Mouse (Mus musculus): ENCODE data around the gene Pcyt2.

Pcyt2 gene

GRCm38 (mm10) chr11:120632559-120633519 lies 15.1 kb upstream of the Pcyt2 start:
- peak; percentile 49 for DNase-seq

DNA sequence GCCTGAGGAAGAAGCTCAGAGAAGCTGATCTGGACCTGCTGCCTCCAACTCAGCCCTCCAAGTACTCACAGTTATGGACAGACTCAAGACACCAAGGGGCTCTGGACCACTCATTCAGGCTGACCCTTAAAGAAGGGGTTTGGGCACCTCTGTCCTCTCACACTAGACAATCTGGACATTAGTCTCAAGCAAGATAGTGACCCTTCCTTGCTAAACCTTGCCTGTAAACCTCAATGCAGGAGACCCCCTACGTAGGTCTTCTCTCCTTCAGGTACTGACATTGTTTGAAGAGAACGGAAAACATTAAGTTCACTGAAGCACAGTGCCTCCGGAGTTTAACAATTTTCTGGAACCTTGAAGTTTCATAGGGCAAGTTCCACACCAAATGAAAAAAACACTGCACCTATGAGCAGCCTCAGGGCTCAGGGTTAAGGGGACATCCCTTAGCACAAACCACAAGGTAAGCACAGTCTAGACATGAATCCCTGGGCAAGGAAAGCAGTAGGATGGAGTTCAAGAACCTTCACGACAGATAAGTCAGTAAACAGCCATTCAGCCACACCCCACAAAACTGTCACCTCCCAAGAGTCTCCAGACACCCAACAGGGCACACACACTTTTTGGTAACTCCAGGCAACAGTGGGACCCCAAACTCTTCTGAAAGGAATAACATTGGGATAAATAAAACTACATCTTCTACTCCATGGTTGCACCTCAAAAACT lies 14.2 kb upstream of the Pcyt2 start:
- no peak for DNase-seq

GRCm38 (mm10) chr11:120630881-120631725 lies 13.4 kb upstream of the Pcyt2 start:
- peak; percentile 46 for DNase-seq

DNA sequence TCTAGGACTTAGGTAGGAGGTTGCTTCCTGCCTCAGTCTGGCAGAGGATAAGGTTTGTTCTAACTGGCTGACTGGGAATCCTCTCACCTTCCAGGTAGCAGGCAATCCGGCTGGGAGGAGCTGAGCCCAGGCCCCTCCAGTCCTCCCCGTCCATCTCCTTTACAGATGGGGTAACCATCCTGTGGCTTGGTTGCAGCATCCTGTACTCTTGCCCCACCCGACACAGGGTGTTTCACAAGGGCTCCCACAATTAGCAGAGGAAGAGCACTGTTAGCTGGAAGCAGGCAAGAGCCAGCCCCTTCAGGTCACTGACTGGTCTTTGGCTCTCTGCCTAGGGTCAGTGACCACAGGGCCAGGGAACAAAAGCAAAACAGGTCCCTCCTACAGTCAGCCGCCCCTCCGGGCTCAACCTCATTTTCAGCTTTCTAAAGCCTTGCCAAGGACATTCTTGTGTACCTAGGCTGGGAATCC lies 12.7 kb upstream of the Pcyt2 start:
- DNase-seq = no peak

DNA sequence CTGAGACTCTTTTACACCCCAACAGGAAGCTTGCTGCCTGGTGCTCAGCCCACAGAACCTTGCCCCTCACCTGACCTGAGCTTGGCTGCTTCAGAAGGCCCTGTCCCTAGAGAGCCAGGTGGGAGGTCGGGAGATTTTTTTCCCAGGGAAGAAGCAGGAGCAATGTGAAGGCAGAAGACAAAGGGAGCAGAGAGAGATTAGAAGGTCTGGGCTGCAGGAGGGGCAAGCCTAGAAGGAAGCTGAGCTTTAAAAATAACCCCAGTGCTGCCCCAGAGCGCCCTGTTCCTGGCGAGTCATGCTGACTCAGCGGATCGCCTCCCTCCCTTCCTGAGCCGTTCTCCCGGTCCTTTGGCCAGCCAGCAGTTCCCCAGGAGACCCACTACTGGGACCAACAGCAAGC lies 12.2 kb upstream of the Pcyt2 start:
- no peak for DNase-seq

DNA sequence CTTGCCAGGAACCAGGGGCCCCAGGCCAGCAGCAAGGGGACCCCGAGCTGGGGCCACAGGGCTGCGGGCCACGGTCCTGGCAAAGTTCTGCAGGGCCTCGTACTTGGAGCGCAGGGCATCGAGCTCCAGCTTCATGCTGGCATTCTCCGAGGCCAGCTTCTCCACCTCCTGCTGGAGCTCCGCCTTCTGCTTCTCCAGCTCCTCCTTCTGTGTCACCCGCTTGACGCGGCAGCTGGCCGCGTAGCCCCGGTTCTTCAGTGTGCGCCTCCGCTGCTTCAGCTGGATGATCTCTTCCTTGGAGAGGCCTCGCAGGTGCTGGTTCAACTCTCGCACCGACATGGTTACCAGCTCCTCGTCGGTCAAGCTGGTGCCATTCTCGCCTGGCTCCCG lies 11.6 kb upstream of the Pcyt2 start:
- DNase-seq = peak; percentile 75

DNA sequence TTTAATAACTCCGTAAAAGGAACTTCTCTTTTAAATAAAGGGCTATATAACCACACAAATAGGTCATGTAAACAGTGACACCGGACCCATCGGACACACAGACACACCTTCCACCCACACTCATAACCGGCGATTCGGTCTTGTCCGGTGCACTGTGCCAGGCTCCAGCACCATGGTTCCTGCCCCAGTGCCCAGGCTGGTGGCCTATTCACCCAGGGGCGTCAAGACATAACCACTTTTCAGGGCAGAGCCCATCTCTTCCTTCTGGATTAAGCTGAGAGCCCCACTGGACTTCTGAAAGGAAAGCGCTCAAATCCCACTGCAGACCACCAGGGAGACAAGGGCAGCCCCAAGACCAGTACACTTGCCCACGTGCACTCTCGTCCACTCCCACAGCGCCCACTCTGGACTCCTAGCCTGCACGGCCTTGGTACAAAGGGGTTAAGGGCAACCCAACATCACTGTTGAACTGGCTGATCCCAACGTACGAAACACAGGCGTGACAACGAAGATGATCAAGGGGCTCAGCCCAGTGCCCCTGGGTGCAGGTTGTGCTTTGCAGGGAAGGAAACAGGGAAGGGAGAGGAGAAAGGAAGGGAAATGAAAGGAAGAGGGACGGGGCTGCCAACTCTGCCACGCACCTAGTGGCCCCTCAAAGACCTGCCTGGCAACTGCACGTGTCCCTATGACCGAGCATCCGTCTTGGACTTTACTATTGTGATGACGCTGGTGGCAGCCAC lies 11.0 kb upstream of the Pcyt2 start:
- DNase-seq = no peak

DNA sequence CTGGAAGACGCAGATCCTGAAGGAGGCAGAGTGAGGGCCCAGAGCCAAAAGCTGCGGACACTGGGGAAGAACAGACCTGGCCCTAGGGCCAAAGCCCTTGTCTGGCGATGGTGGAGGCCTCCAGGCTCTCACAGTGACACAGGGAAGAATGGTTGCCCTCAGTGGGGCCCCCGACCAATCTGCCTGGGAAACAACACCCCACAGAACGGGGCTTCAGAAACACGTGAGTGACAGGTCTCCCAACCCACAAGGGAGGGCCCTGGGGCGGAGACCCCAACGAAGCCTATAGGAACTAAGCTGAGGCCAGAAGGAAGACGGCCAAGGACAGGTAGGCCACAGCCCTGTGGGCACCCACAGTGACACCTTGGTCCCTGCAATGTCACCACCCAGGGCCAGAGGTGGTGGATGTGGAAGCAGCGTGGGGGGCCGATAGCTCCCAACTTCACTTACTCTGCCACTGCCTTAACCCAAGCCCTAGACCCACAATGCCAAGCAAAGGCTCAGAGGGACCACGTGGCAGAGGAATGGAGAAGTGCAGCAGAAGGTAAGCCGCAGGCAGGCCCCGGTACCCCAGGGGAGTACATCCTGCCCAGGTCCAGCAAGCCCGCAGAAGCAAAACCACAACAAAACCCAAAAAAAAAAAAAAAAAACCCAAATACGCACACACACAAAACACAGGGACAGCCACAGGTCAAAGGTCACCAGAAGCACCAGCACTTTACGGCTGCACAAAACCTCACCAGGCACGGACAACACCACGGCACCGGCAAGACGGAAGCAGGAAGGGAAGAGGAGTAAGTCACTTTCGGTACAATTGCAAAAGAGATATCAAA lies 9.9 kb upstream of the Pcyt2 start:
- DNase-seq = peak; percentile 72

DNA sequence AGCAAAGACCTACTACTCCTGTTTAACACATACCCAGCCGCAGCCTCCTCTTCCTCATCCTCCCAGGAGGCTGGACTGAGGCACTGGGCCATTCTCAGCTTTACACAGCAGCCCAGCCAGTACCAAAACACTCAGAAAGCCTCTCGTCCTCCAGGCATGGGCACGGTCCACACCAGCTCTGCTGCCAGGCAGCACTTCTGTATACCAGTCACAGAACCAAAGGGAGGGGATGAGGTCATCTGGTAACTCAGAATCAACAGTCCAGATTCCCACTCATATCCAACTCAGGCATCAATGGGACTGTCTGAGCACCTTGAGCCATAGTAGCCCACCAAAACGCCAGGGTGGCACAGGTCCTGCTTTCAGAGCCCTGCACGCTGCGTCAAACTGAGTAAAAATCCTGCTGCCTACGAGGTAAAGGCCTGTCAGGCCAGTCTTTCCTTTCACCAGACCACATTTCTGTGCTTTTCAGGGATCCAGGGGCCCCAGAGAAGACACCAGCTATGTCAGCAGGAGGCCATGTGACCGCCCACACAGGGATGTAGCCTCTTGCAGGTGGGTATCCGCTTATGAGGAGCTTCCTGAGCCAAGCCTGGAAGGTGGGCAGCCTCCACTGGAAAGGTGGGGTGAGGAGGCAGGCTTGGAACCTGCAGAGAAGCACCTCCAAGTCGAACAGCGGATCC lies 9.2 kb upstream of the Pcyt2 start:
- DNase-seq = no peak

DNA sequence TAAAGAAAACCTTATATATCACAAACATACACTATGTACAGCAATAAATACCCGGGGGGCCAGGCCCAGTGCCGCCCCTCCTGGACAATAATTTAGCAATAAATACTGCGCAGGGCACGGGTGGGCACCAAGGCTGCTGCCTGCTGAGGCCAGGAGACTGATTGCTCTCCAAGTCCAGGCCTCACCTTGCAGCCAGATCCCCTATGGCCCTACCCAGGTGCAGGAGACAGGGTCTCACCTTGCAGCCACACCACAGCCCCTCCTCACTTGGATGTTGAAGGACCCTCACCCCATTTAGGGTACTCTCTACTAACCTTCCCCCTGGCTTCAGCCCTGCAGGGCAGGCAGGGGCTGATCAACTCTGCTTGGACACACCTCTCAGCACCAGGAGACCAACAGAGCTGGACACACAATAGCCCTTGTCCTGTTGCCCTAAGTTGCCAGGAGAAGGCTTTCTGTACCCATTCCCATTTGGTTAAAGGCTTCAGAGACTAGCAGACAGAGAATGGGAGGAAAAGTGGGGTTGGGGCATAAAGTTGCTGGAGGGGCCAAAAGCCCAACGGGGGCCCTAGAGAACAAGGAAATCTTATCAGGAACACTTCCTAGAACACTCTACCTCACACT lies 7.5 kb upstream of the Pcyt2 start, which contains the start of gene Sirt7:
Gene Sirt7 (minus strand): TSS at position 89 of the 624 bp plus-strand sequence.
- DNase-seq = no peak

- peak; percentile 88 for DNase-seq
Observed at GRCm38 (mm10) chr11:120624680-120625111, 7.0 kb upstream of the Pcyt2 start.

DNA sequence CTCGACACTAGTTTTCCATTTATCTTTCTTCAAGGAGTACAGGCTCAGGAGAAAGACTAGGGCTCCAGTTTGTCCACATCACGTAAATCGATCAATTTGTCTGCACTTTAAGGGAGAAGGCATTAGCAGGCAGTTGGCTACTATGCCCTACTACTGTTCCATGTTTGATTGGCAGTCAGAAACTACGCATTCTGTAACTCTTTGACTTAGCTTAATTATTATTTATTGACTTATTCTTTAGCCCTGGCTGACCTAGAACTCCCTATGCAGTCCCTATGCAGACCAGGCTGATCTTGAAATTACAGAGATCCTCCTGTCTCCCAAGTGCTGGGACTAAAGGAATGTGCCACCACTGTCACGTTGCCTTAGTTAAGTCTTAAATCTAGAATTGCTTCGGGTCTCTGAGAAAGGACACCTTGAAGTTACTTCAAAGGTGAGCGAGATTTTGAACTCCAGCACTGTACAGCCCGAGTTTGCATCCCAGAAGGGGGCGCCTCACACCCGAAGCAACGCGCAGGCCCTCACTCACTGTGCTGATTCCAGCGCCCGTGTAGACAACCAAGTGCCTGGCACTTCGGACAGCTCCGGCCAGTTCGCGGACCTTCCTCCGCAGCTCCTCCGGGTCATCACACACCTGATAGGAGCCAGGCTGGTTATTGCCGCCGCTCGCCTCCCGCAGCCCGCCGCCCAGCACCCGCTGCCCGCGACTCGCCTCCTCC lies 6.4 kb upstream of the Pcyt2 start:
- peak; percentile 83 for DNase-seq

GRCm38 (mm10) chr11:120622805-120623204 lies 5.1 kb upstream of the Pcyt2 start:
- no peak for DNase-seq

- DNase-seq = no peak
Observed at GRCm38 (mm10) chr11:120620195-120620594, 2.5 kb upstream of the Pcyt2 start.

- no peak for DNase-seq
Observed at GRCm38 (mm10) chr11:120618619-120619535, 1.1 kb upstream of the Pcyt2 start.

DNA sequence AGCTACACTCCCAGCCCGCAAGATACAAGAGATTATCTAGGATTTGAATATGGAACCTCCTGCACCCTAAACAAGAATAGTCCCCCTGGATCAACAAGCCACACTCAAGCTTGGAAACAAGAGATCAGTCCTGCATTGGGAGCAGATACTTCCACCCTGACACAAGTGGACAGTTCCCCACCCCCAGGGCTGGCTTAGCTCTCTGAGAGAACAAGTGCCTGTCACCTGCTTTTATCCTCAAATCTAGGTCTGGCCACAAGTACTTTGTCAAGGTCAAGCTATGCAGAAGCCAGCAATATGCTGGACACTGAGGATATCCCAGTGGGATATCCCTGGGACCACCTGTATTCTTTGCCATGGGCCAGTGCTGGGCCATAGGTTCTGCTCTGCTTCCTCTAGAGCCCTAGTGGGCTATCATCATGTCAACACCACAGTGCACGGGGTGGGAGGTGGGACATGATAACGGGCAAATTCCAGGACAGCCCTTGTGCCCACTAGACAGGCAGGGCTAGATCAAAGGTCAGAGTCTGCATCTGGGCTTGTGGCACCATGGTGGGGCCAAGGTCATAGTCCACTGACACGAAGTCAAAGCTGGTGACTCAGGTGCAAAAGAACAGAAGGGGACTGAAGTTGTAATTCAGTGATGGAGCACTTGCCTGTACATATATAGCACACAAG lies 980 bp downstream of the Pcyt2 start:
- no peak for DNase-seq

DNA sequence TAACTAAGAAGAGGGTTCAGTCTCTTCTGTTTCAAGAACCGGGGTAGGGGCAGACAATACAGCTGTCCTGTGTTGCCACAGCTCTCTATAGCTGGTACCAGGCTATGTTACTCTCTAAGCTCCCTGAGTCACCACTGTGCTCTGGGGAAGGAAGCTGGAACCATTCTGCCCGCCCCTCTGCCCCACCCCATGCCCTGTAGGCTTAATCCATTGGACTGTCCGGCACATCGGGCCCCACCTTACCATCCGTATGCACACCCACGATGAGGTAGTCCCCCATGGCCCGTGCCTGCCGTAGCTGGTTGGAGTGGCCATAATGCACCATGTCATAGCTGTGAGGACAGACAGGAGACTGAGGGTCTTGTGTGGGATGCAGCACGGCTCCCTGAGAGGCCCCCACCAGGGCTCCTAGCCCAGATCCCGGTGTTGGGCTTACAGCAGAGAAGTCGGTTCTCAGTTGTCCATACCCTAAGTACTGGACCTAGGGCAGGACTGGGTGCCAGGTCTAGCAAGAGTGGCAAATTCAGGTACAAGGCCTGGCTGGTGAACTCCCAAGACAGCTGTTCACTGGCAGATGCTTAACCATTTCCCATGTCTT lies 2.0 kb downstream of the Pcyt2 start:
- DNase-seq = no peak

Data from thymus, postnatal 25 days (tissue).